Mouse (Mus musculus): ENCODE data around the gene Cldn15. TPM values are rescaled to one million over a fixed set of nuclear protein-coding genes. Genes with fewer than 3 reads are reported as not detected.
A peak's percentile ranks its signal among the peaks of the same experiment; 100 is the strongest.

Cldn15 gene
- polyA plus RNA-seq, 1 experiment from 2014 or later: 0.25 TPM

- Histone ChIP-seq H3K27ac (replicated peaks; ENCODE audit: low read depth, low read length) (no peak within 1 kb of the TSS), H3K9ac (replicated peaks; ENCODE audit: low read length) (peak within 1 kb of the TSS; percentile 68), H3K4me1 (ENCODE audit: control insufficient read depth, insufficient read depth, low read length) (no peaks in the 10 kb centered on the region), H3K27me3 (ENCODE audit: control insufficient read depth, insufficient read depth, low read length) (no peaks in the 10 kb centered on the region), H3K36me3 (replicated peaks; ENCODE audit: control insufficient read depth, insufficient read depth, low read depth, low read length) (no peaks in the 10 kb centered on the region; the same call in 1 of the 2 replicates), H3K9me3 (replicated peaks; ENCODE audit: control insufficient read depth, low read length) (no peaks in the 10 kb centered on the region), H3K4me2 (ENCODE audit: low read depth, low read length) (peak within 1 kb of the TSS; percentile 64), H3K4me3 (ENCODE audit: low read depth, low read length) (peak within 1 kb of the TSS; percentile 58)
- DNase-seq (ENCODE audit: low spot score): peak; percentile 99
- 0% methylated on average over 23 of the region's 23 CpGs for WGBS
- ATAC-seq (replicated peaks; ENCODE audit: insufficient number of reproducible peaks, low FRiP score, low TSS enrichment, low read depth): peak; percentile 93
Observed at GRCm38 (mm10) chr5:136953015-136953414, 13.4 kb upstream of the Cldn15 start, which contains the start of gene Fis1. Fis1 (plus strand) TSS chr5:136953275.

- no peak for DNase-seq (ENCODE audit: low spot score)
- no peak overlapping the region for H3K27ac ChIP-seq (replicated peaks; ENCODE audit: low read depth, low read length)
Observed at GRCm38 (mm10) chr5:136953440-136953951, 12.9 kb upstream of the Cldn15 start.

GRCm38 (mm10) chr5:136955622-136956021, 10.8 kb upstream of the Cldn15 start:
- 84% methylated on average over 4 of the region's 4 CpGs for WGBS
- Histone ChIP-seq H3K4me1 (ENCODE audit: control insufficient read depth, insufficient read depth, low read length) (no peaks in the 10 kb centered on the region), H3K9ac (replicated peaks; ENCODE audit: low read length) (no peak overlapping the region), H3K9me3 (replicated peaks; ENCODE audit: control insufficient read depth, low read length) (no peaks in the 10 kb centered on the region), H3K27ac (replicated peaks; ENCODE audit: low read depth, low read length) (no peak overlapping the region), H3K4me3 (ENCODE audit: low read depth, low read length) (no peak overlapping the region), H3K4me2 (ENCODE audit: low read depth, low read length) (no peak overlapping the region), H3K27me3 (ENCODE audit: control insufficient read depth, insufficient read depth, low read length) (no peaks in the 10 kb centered on the region), H3K36me3 (replicated peaks; ENCODE audit: control insufficient read depth, insufficient read depth, low read depth, low read length) (no peaks in the 10 kb centered on the region; the same call in 1 of the 2 replicates)
- no peak for DNase-seq (ENCODE audit: low spot score)
- ATAC-seq (replicated peaks; ENCODE audit: insufficient number of reproducible peaks, low FRiP score, low TSS enrichment, low read depth): no peak

More at GRCm38 (mm10) chr5:136953440-136953951, 12.9 kb upstream of the Cldn15 start:
- H3K27me3 ChIP-seq (ENCODE audit: control insufficient read depth, insufficient read depth, low read length): no peaks in the 10 kb centered on the region
- H3K4me1 ChIP-seq (ENCODE audit: control insufficient read depth, insufficient read depth, low read length): no peaks in the 10 kb centered on the region
- H3K4me3 ChIP-seq (ENCODE audit: low read depth, low read length): peak overlapping the region; percentile 58
- H3K9ac ChIP-seq (replicated peaks; ENCODE audit: low read length): peak overlapping the region; percentile 68
- no peaks in the 10 kb centered on the region for H3K9me3 ChIP-seq (replicated peaks; ENCODE audit: control insufficient read depth, low read length)
- 3% methylated on average over 12 of the region's 12 CpGs for WGBS
- H3K36me3 ChIP-seq (replicated peaks; ENCODE audit: control insufficient read depth, insufficient read depth, low read depth, low read length): no peaks in the 10 kb centered on the region; the same call in 1 of the 2 replicates
- no peak for ATAC-seq (replicated peaks; ENCODE audit: insufficient number of reproducible peaks, low FRiP score, low TSS enrichment, low read depth)
- peak overlapping the region; percentile 64 for H3K4me2 ChIP-seq (ENCODE audit: low read depth, low read length)

DNA sequence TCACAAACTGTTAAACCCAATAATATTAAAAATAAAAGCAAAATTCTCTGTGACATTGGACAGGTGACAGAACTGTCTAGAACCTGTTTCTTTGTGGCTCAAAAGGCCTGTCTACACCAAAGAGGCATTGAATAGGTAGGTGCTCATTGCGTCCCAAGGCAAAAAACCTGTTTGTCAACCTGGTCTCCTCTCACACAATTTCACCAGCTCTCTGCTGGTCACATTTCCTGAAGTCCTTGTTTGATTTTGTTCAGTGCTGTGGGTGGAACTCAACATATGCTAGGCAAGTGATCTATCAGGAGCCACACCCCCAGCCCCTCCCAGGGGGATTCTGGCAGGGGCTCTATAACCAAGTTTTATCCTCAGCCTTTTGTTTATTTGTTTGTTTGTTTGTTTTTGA, 9.2 kb upstream of the Cldn15 start:
- Histone ChIP-seq H3K9ac (replicated peaks; ENCODE audit: low read length) (no peak overlapping the region), H3K4me2 (ENCODE audit: low read depth, low read length) (no peak overlapping the region), H3K27me3 (ENCODE audit: control insufficient read depth, insufficient read depth, low read length) (no peaks in the 10 kb centered on the region), H3K36me3 (replicated peaks; ENCODE audit: control insufficient read depth, insufficient read depth, low read depth, low read length) (no peaks in the 10 kb centered on the region; the same call in 1 of the 2 replicates), H3K9me3 (replicated peaks; ENCODE audit: control insufficient read depth, low read length) (no peaks in the 10 kb centered on the region), H3K27ac (replicated peaks; ENCODE audit: low read depth, low read length) (no peak overlapping the region), H3K4me3 (ENCODE audit: low read depth, low read length) (no peak overlapping the region), H3K4me1 (ENCODE audit: control insufficient read depth, insufficient read depth, low read length) (no peaks in the 10 kb centered on the region)
- ATAC-seq (replicated peaks; ENCODE audit: insufficient number of reproducible peaks, low FRiP score, low TSS enrichment, low read depth): no peak
- 97% methylated on average over 1 of the region's 1 CpGs for WGBS
- no peak for DNase-seq (ENCODE audit: low spot score)

DNA sequence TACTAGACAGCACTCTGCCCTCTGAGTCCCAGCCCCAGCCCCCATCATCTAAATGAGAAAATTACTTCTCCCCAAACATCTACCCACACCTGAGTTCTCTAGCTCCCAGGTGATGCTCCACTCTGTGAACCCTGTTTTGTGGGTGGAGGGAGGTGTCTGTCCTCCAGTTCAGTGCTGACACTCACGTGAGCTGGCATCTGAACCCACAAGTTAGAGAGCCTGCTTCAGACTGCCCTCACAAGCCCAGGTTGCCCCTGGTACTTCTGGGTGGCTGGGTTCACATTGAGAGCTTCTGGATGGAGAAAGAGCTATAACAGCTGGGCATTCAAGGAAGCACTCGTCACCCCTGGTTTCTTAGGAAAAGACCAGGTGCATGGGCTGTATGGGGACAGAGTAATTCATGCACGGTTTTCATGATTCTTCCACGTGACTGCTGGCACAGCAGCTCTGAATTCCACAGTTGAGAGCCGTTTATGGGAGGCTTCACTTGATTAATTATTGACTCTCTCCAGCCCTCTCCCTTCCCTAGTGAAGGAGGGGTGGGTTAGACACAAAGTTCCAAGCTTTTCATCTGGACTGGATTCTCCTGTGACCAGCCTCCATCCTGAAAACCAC, 7.3 kb upstream of the Cldn15 start:
- H3K36me3 ChIP-seq (replicated peaks; ENCODE audit: control insufficient read depth, insufficient read depth, low read depth, low read length): no peaks in the 10 kb centered on the region; the same call in 1 of the 2 replicates

GRCm38 (mm10) chr5:136960053-136960452, 6.4 kb upstream of the Cldn15 start:
- Histone ChIP-seq H3K27ac (replicated peaks; ENCODE audit: low read depth, low read length) (no peak overlapping the region), H3K9me3 (replicated peaks; ENCODE audit: control insufficient read depth, low read length) (no peaks in the 10 kb centered on the region), H3K4me3 (ENCODE audit: low read depth, low read length) (no peak overlapping the region), H3K27me3 (ENCODE audit: control insufficient read depth, insufficient read depth, low read length) (no peaks in the 10 kb centered on the region), H3K4me1 (ENCODE audit: control insufficient read depth, insufficient read depth, low read length) (no peaks in the 10 kb centered on the region), H3K9ac (replicated peaks; ENCODE audit: low read length) (no peak overlapping the region), H3K4me2 (ENCODE audit: low read depth, low read length) (no peak overlapping the region), H3K36me3 (replicated peaks; ENCODE audit: control insufficient read depth, insufficient read depth, low read depth, low read length) (no peaks in the 10 kb centered on the region; the same call in none of the 2 replicates)
- ATAC-seq (replicated peaks; ENCODE audit: insufficient number of reproducible peaks, low FRiP score, low TSS enrichment, low read depth) (no peak), DNase-seq (ENCODE audit: low spot score) (no peak)
- 94% methylated on average over 6 of the region's 6 CpGs for WGBS

More for the DNA sequence above, 7.3 kb upstream of the Cldn15 start:
- no peak overlapping the region for H3K9ac ChIP-seq (replicated peaks; ENCODE audit: low read length)
- no peaks in the 10 kb centered on the region for H3K9me3 ChIP-seq (replicated peaks; ENCODE audit: control insufficient read depth, low read length)
- H3K27me3 ChIP-seq (ENCODE audit: control insufficient read depth, insufficient read depth, low read length): no peaks in the 10 kb centered on the region
- no peaks in the 10 kb centered on the region for H3K4me1 ChIP-seq (ENCODE audit: control insufficient read depth, insufficient read depth, low read length)
- WGBS: 85% methylated on average over 5 of the region's 5 CpGs
- no peak overlapping the region for H3K27ac ChIP-seq (replicated peaks; ENCODE audit: low read depth, low read length)
- no peak overlapping the region for H3K4me2 ChIP-seq (ENCODE audit: low read depth, low read length)
- no peak for ATAC-seq (replicated peaks; ENCODE audit: insufficient number of reproducible peaks, low FRiP score, low TSS enrichment, low read depth)
- H3K4me3 ChIP-seq (ENCODE audit: low read depth, low read length): no peak overlapping the region
- no peak for DNase-seq (ENCODE audit: low spot score)

- Histone ChIP-seq H3K27ac (replicated peaks; ENCODE audit: low read depth, low read length) (no peak overlapping the region), H3K9ac (replicated peaks; ENCODE audit: low read length) (peak overlapping the region; percentile 69), H3K27me3 (ENCODE audit: control insufficient read depth, insufficient read depth, low read length) (no peaks in the 10 kb centered on the region), H3K9me3 (replicated peaks; ENCODE audit: control insufficient read depth, low read length) (no peaks in the 10 kb centered on the region), H3K36me3 (replicated peaks; ENCODE audit: control insufficient read depth, insufficient read depth, low read depth, low read length) (peaks cover 8% of the 10 kb centered on the region), H3K4me3 (ENCODE audit: low read depth, low read length) (peak overlapping the region; percentile 55), H3K4me1 (ENCODE audit: control insufficient read depth, insufficient read depth, low read length) (no peaks in the 10 kb centered on the region), H3K4me2 (ENCODE audit: low read depth, low read length) (peak overlapping the region; percentile 69)
- no peak; the same call in 1 of the 2 replicates for ATAC-seq (replicated peaks; ENCODE audit: insufficient number of reproducible peaks, low FRiP score, low TSS enrichment, low read depth)
- DNase-seq (ENCODE audit: low spot score): no peak
- 27% methylated on average over 5 of the region's 5 CpGs for WGBS
Observed at GRCm38 (mm10) chr5:136961334-136961982, 5.0 kb upstream of the Cldn15 start.

DNA sequence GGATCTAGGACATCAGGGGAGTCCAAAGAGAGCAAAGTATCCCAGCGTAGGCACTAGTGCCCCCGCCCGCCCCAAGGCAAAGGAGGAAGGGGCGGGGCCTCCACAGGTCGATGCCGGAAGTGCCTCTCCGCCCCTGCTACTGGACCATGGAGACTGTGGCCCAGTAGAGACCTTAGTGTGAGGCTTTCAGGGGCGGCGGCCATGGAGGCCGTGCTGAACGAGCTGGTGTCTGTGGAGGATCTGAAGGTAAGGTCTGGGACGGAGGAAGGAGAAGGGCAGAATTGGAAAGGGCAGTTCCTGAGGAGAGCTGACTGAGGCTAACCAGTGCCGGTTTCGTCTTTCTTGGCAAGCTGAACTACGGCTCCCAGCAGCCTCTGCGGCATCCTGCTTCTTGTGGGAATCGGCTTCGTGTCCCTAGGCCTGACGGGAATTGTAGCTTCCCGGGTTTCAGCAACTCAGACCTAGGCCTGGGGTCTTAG, 4.4 kb upstream of the Cldn15 start:
- Histone ChIP-seq H3K9me3 (replicated peaks; ENCODE audit: control insufficient read depth, low read length) (no peaks in the 10 kb centered on the region), H3K4me1 (ENCODE audit: control insufficient read depth, insufficient read depth, low read length) (no peaks in the 10 kb centered on the region)
- WGBS: under 1% methylated on average over 20 of the region's 20 CpGs

More for the DNA sequence above, 4.4 kb upstream of the Cldn15 start:
- Histone ChIP-seq H3K4me2 (ENCODE audit: low read depth, low read length) (peak overlapping the region; percentile 69), H3K9ac (replicated peaks; ENCODE audit: low read length) (peak overlapping the region; percentile 69), H3K4me3 (ENCODE audit: low read depth, low read length) (peak overlapping the region; percentile 55), H3K36me3 (replicated peaks; ENCODE audit: control insufficient read depth, insufficient read depth, low read depth, low read length) (peaks cover 8% of the 10 kb centered on the region), H3K27ac (replicated peaks; ENCODE audit: low read depth, low read length) (0 out of 2 replicates have a peak overlapping the region, but pooled peaks have one; percentile 48), H3K27me3 (ENCODE audit: control insufficient read depth, insufficient read depth, low read length) (no peaks in the 10 kb centered on the region)
- DNase-seq (ENCODE audit: low spot score) (peak; percentile 95), ATAC-seq (replicated peaks; ENCODE audit: insufficient number of reproducible peaks, low FRiP score, low TSS enrichment, low read depth) (peak; percentile 89)
